In genomic region chr5:29335836-29336235, GRCm38 (mm10) we compare ENCODE assay signal across 9 mouse cellular contexts. TPM values are rescaled to one million over a fixed set of nuclear protein-coding genes. Genes with fewer than 3 reads are reported as not detected.
A peak's percentile ranks its signal among the peaks of the same experiment; 100 is the strongest.
DNase-seq lines count a peak whose midpoint lies in the region; ATAC-seq lines count a peak whose summit lies in the region.
"Had no signal": no experiment of that assay in that cellular context is flagged by ENCODE, and none has a peak within 500 bp of the region (broad histone marks: within the 10 kb centered on the region; RNA-seq: fewer than 3 reads in every experiment).

No protein-coding gene starts in this region.

- no peak overlapping the region for H3K4me2 ChIP-seq in forebrain, embryonic 11.5 days (ENCODE audit: low read depth, low read length, severe bottlenecking)
- H3K4me2 ChIP-seq: neural tube, embryonic 13.5 days had no signal

- H3K36me3 ChIP-seq in forebrain, embryonic 11.5 days (ENCODE audit: control insufficient read depth, insufficient read depth, low read length), result no peaks in the 10 kb centered on the region
- H3K36me3 ChIP-seq: neural tube, embryonic 13.5 days had no signal

- no peak overlapping the region for H3K27ac ChIP-seq in forebrain, embryonic 11.5 days (ENCODE audit: low read depth, low read length)
- H3K27ac ChIP-seq: neural tube, embryonic 13.5 days had no signal

- ATAC-seq in CD4-positive, CD25-positive, alpha-beta regulatory T cell, adult 4 months, result no peak
- no peak for ATAC-seq in forebrain, embryonic 11.5 days (replicated peaks; ENCODE audit: low FRiP score)

- H3K9ac ChIP-seq in forebrain, embryonic 11.5 days (ENCODE audit: low read length), result no peak overlapping the region
- H3K9ac ChIP-seq: neural tube, embryonic 13.5 days had no signal

- no peaks in the 10 kb centered on the region for H3K27me3 ChIP-seq in forebrain, embryonic 11.5 days (ENCODE audit: control insufficient read depth, insufficient read depth, low read length)
- H3K27me3 ChIP-seq: neural tube, embryonic 13.5 days had no signal

- WGBS in forebrain, embryonic 11.5 days, result 65% methylated on average over 5 of the region's 5 CpGs

- H3K9me3 ChIP-seq in forebrain, embryonic 11.5 days (ENCODE audit: control insufficient read depth, low read length), result no peaks in the 10 kb centered on the region
- H3K9me3 ChIP-seq: neural tube, embryonic 13.5 days had no signal

- peak; percentile 44 for DNase-seq in CD4-positive, CD25-positive, alpha-beta regulatory T cell, adult 2 months (ENCODE audit: low read depth, low spot score)
- peak; percentile 43 for DNase-seq in kidney, adult 9 months
- no peak for DNase-seq in kidney, adult 11 months
- peak; percentile 61 for DNase-seq in 416B (ENCODE audit: low read depth)
- peak; percentile 65 for DNase-seq in embryo, embryonic 10 days (ENCODE audit: low spot score)
- DNase-seq in neural tube, embryonic 10.5 days (ENCODE audit: extremely low spot score, low spot score), result no peak
- no peak for DNase-seq in forebrain, embryonic 11.5 days (ENCODE audit: low spot score)

- H3K4me1 ChIP-seq in forebrain, embryonic 11.5 days (replicated peaks; ENCODE audit: control insufficient read depth, insufficient read depth, low read length), result no peaks in the 10 kb centered on the region
- H3K4me1 ChIP-seq: neural tube, embryonic 13.5 days had no signal

- no peak overlapping the region for H3K4me3 ChIP-seq in forebrain, embryonic 11.5 days (ENCODE audit: low read depth, low read length)
- H3K4me3 ChIP-seq: neural tube, embryonic 13.5 days had no signal

RNA-seq across cellular contexts. Expression of gene Lmbr1, which starts 42.4 kb away (rescaled TPM):
- 1 to 10 TPM; 2.3 to 2.8 TPM for polyA plus RNA-seq in CD4-positive, CD25-positive, alpha-beta regulatory T cell, adult 4 months (2017; shearing (Covaris generic))
- polyA plus RNA-seq in forebrain, embryonic 11.5 days (2014; fragmentation: Nextera tagmentation; extraction: Ambion mirVana), result 11.6 and 12.3 TPM in 2 replicates

Comparison
In these comparisons a context has a peak if more than half of its experiments do, and no peak if none do; other contexts are left out.
1. DNase-seq: peak in CD4-positive, CD25-positive, alpha-beta regulatory T cell, adult 2 months (single experiment), kidney, adult 9 months (single experiment), 416B (single experiment) and embryo, embryonic 10 days (single experiment); none in kidney, adult 11 months (single experiment), neural tube, embryonic 10.5 days (single experiment) and forebrain, embryonic 11.5 days (single experiment).